Mouse (Mus musculus) embryonic facial prominence, embryonic 15.5 days (tissue): ENCODE data around the gene Tacc3. TPM values are rescaled to one million over a fixed set of nuclear protein-coding genes. Genes with fewer than 3 reads are reported as not detected.
A peak's percentile ranks its signal among the peaks of the same experiment; 100 is the strongest.

Experiments
- ATAC-seq: fragments of 200-750 bp; cut with Nextera tagmentation; 2 replicates; pipeline ENCODE4 v1.8.0; 2017; ENCODE audit warnings: low read depth, moderate TSS enrichment; ENCODE audit not compliant: insufficient number of reproducible peaks, low FRiP score, low TSS enrichment
- H3K27ac ChIP-seq: fragments of 300-500 bp; sonication (generic); replicated peaks from 2 replicates; pipeline ENCODE4 v1.5.1; 2015; ENCODE audit warnings: mild to moderate bottlenecking, inconsistent platforms
- H3K27me3 ChIP-seq: fragments of 300-500 bp; sonication (generic); 2 replicates; pipeline ENCODE4 v1.6.1; 2015; ENCODE audit warnings: inconsistent platforms
- H3K36me3 ChIP-seq: fragments of 300-500 bp; sonication (generic); 2 replicates; pipeline ENCODE4 v1.6.1; 2015; ENCODE audit warnings: mild to moderate bottlenecking, inconsistent platforms
- H3K4me1 ChIP-seq: fragments of 300-500 bp; sonication (generic); 2 replicates; pipeline ENCODE4 v1.6.1; 2015; ENCODE audit warnings: inconsistent platforms
- H3K4me2 ChIP-seq: fragments of 300-500 bp; sonication (generic); replicated peaks from 2 replicates; pipeline ENCODE4 v1.6.1; 2015; ENCODE audit warnings: mild to moderate bottlenecking, inconsistent platforms
- H3K4me3 ChIP-seq: fragments of 300-500 bp; sonication (generic); replicated peaks from 2 replicates; pipeline ENCODE4 v1.5.1; 2015; ENCODE audit warnings: mild to moderate bottlenecking, inconsistent platforms
- H3K9ac ChIP-seq: fragments of 300-500 bp; sonication (generic); 2 replicates; pipeline ENCODE4 v1.6.1; 2015; ENCODE audit warnings: inconsistent platforms
- H3K9me3 ChIP-seq: fragments of 300-500 bp; sonication (generic); replicated peaks from 2 replicates; pipeline ENCODE4 v1.6.1; 2016; ENCODE audit warnings: inconsistent platforms
- WGBS: fragments of 180-500 bp; shearing (Covaris S2); methylation state at CpG from one replicate; pipeline ENCODE4 v1.1.7; 2015; 5-methylcytosine and 5-hydroxymethylcytosine counted together
- polyA plus RNA-seq: library from polyadenylated mRNA; unstranded; fragments of >200 nt; fragmentation: Nextera tagmentation; extraction: Ambion mirVana; gene quantifications from 2 replicates; pipeline ENCODE4 v1.2.1, GENCODE M21; 2015

Tacc3 gene
- polyA plus RNA-seq, 1 experiment from 2014 or later = 146 TPM

DNA sequence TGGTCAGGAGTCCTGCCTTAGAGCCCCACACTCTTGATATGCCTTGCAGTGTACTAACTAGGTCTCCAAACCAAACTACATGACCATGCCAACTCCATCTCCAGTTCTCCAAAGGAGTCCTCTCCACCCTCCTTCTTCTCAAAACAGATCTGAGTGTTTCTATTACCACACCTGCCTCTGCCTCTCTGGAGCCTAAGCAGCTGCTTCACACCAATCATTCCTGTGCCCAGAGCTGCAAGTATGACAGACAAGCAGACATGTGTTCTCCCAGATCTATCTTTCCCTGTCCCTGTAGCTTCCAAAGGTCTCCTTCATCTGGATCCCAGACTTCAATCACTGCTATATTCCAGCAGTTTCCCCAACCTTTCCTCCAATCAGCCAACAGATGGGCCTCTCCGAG, 1.2 kb upstream of the Tacc3 start:
- H3K4me1 ChIP-seq = peaks cover 38% of the 10 kb centered on the region
- H3K4me3 ChIP-seq = peak overlapping the region; percentile 64
- H3K27ac ChIP-seq = peak overlapping the region; percentile 85
- WGBS = 35% methylated on average over 1 of the region's 1 CpGs
- ATAC-seq = no peak
- peaks cover 32% of the 10 kb centered on the region for H3K36me3 ChIP-seq
- no peaks in the 10 kb centered on the region for H3K27me3 ChIP-seq
- H3K4me2 ChIP-seq = peak overlapping the region; percentile 78
- H3K9me3 ChIP-seq = no peaks in the 10 kb centered on the region
- peak overlapping the region; percentile 66 for H3K9ac ChIP-seq

DNA sequence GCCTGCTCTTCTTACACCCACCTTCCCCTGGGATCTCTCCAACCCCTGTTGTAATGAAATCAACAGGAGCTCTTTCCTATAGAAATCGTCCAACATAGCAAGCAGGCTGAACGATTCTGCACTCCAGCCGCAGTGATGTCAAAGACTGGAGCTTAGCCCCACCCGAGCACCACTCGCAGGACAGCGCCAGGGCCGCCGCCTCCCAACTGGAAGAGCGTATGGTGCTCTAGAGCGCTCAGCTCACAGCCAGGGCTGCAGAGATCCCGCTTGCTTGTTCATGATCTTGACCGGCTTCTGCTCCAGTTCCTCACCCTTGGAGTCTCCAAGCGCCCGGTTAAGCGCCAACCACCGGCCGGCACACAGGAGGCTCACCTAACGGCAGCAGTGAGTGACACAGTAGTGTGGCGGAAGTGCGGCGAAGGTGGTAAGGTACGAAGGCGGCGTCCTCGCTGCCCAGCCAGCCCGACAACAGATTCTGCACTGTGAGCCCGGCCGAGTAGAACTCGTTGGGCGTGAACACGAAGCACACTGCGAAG, 609 bp upstream of the Tacc3 start:
- H3K4me1 ChIP-seq = peaks cover 38% of the 10 kb centered on the region
- peaks cover 34% of the 10 kb centered on the region for H3K36me3 ChIP-seq
- peak; percentile 0; the same call in 1 of the 2 replicates for ATAC-seq
- peak overlapping the region; percentile 78 for H3K4me2 ChIP-seq
- no peaks in the 10 kb centered on the region for H3K9me3 ChIP-seq
- no peaks in the 10 kb centered on the region for H3K27me3 ChIP-seq
- H3K27ac ChIP-seq = peak overlapping the region; percentile 85
- H3K4me3 ChIP-seq = peak overlapping the region; percentile 64
- peak overlapping the region; percentile 66 for H3K9ac ChIP-seq
- under 1% methylated on average over 32 of the region's 32 CpGs for WGBS

- Histone ChIP-seq H3K9me3 (no peaks in the 10 kb centered on the region), H3K9ac (peak overlapping the region; percentile 62), H3K36me3 (peaks cover 39% of the 10 kb centered on the region), H3K4me3 (peak overlapping the region; percentile 64), H3K4me2 (peak overlapping the region; percentile 78), H3K4me1 (peaks cover 35% of the 10 kb centered on the region), H3K27me3 (no peaks in the 10 kb centered on the region), H3K27ac (peak overlapping the region; percentile 72)
- WGBS = 0% methylated on average over 26 of the region's 26 CpGs
- no peak for ATAC-seq
Measured at GRCm38 (mm10) chr5:33658664-33659050, 729 bp downstream of the Tacc3 start.

DNA sequence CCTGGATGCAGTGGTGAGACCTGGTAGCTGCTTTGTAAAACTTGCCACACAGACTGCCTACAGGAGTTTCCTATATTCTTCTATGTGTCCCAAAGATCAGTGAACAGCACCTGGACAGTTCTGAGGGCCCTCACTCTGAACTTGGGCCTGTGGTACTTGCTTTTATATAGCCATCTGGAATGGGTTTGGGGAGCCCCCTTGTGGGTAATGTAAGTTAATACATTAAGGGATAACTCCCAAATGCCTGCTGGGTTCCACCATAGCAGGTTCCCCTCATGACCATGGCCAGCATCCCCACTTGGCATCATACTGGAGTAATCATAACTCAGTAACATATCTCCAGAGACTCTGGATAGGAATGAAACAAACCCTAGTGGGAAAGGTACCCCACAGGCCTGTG, 10.3 kb downstream of the Tacc3 start:
- H3K9me3 ChIP-seq = no peaks in the 10 kb centered on the region
- peaks cover 88% of the 10 kb centered on the region for H3K36me3 ChIP-seq
- H3K9ac ChIP-seq = no peak overlapping the region
- H3K4me2 ChIP-seq = no peak overlapping the region
- no peaks in the 10 kb centered on the region for H3K4me1 ChIP-seq
- no peak overlapping the region for H3K27ac ChIP-seq
- no peak for ATAC-seq
- no peak overlapping the region for H3K4me3 ChIP-seq
- no peaks in the 10 kb centered on the region for H3K27me3 ChIP-seq

- H3K4me2 ChIP-seq = no peak overlapping the region
- H3K36me3 ChIP-seq = peaks cover 61% of the 10 kb centered on the region
- H3K27ac ChIP-seq = no peak overlapping the region
- no peaks in the 10 kb centered on the region for H3K9me3 ChIP-seq
- no peak for ATAC-seq
- no peak overlapping the region for H3K9ac ChIP-seq
- no peak overlapping the region for H3K4me3 ChIP-seq
- 80% methylated on average over 5 of the region's 5 CpGs for WGBS
- no peaks in the 10 kb centered on the region for H3K27me3 ChIP-seq
- no peaks in the 10 kb centered on the region for H3K4me1 ChIP-seq
Measured at GRCm38 (mm10) chr5:33671659-33672058, 13.7 kb downstream of the Tacc3 start.

- no peaks in the 10 kb centered on the region for H3K27me3 ChIP-seq
- no peak overlapping the region for H3K9ac ChIP-seq
- H3K4me2 ChIP-seq = no peak overlapping the region
- H3K4me1 ChIP-seq = no peaks in the 10 kb centered on the region
- H3K27ac ChIP-seq = no peak overlapping the region
- peak; percentile 44; the same call in 1 of the 2 replicates for ATAC-seq
- no peak overlapping the region for H3K4me3 ChIP-seq
- H3K9me3 ChIP-seq = no peaks in the 10 kb centered on the region
- peaks cover 33% of the 10 kb centered on the region for H3K36me3 ChIP-seq
- 50% methylated on average over 3 of the region's 3 CpGs for WGBS
Measured at GRCm38 (mm10) chr5:33674439-33674838, 16.5 kb downstream of the Tacc3 start.

DNA sequence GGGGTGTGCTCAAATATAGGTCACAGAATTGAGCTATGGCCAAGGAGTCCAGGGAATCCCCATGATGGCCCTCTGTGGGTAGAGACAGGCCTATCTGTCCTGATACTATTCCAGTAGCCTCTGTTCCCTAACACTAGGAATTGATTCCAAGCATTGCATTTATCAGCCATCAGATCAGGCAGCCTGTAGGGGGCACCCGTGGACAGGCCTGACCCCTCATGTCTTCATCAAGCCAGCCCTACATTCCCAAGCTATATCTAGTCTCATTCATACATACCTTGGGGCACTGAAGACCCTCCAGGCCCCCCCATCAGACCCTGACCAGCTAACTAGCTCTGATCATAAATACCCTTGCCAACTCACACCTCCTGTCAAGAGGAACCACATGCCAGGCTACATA, 18.0 kb downstream of the Tacc3 start:
- Histone ChIP-seq H3K9ac (no peak overlapping the region), H3K9me3 (no peaks in the 10 kb centered on the region), H3K4me2 (no peak overlapping the region), H3K27ac (no peak overlapping the region), H3K4me3 (no peak overlapping the region), H3K36me3 (peaks cover 19% of the 10 kb centered on the region), H3K4me1 (no peaks in the 10 kb centered on the region), H3K27me3 (no peaks in the 10 kb centered on the region)
- WGBS = 5% methylated on average over 1 of the region's 1 CpGs
- no peak for ATAC-seq

- no peak overlapping the region for H3K27ac ChIP-seq
- no peak overlapping the region for H3K9ac ChIP-seq
- H3K36me3 ChIP-seq = no peaks in the 10 kb centered on the region
- no peak for ATAC-seq
- H3K9me3 ChIP-seq = no peaks in the 10 kb centered on the region
- H3K4me2 ChIP-seq = no peak overlapping the region
- 69% methylated on average over 5 of the region's 5 CpGs for WGBS
- peaks cover 4% of the 10 kb centered on the region for H3K4me1 ChIP-seq
- no peak overlapping the region for H3K4me3 ChIP-seq
- no peaks in the 10 kb centered on the region for H3K27me3 ChIP-seq
Measured at GRCm38 (mm10) chr5:33678244-33678643, 20.3 kb downstream of the Tacc3 start.

GRCm38 (mm10) chr5:33681044-33681443, 23.1 kb downstream of the Tacc3 start:
- 36% methylated on average over 3 of the region's 3 CpGs for WGBS
- Histone ChIP-seq H3K36me3 (no peaks in the 10 kb centered on the region), H3K27ac (peak overlapping the region; percentile 34; the same call in 1 of the 2 replicates), H3K27me3 (no peaks in the 10 kb centered on the region), H3K4me2 (no peak overlapping the region), H3K9ac (no peak overlapping the region), H3K9me3 (no peaks in the 10 kb centered on the region), H3K4me3 (no peak overlapping the region), H3K4me1 (peaks cover 16% of the 10 kb centered on the region)
- no peak for ATAC-seq

DNA sequence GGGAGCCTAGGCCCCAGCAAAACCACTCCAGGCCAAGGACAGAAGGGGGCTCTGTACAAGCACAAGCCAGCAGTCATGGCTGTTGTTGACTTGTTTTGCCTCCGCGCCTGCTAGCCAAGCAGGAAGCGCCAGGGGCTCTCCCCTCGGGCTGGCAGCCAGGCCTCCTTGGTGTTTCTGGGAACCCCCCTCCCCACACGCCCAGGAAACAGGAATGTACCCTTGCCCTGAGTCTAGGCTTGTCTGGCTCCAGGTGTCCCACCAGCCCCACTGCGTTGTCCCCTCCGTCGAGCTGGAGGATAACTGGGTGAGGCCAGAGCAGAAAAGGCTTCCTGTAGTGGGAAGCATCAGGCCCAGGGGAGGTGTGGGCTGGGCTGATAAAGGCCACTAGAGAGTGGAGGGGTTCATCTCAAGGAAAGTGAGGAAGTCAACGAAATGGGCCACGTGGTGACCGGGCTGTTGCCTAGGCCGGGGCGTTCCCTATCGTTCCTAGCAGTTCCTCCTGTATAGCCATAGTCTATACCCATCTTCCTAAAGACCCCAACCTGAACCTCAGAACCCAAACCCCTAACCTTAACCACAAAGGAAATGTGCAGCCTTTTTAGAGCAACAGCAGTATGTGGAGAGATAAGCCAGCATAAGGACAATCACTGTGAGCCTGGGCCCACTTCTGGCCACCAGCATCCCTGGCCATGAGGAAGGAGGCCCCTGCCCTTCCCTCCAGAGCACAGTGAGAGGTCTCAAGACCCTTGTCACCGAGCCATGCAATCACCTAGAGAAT, 23.9 kb downstream of the Tacc3 start:
- H3K4me2 ChIP-seq = no peak overlapping the region
- no peak overlapping the region for H3K4me3 ChIP-seq
- no peaks in the 10 kb centered on the region for H3K36me3 ChIP-seq
- ATAC-seq = no peak
- H3K9me3 ChIP-seq = no peaks in the 10 kb centered on the region
- H3K27me3 ChIP-seq = no peaks in the 10 kb centered on the region
- WGBS = 70% methylated on average over 15 of the region's 15 CpGs
- H3K27ac ChIP-seq = peak overlapping the region; percentile 34
- peaks cover 16% of the 10 kb centered on the region for H3K4me1 ChIP-seq
- no peak overlapping the region for H3K9ac ChIP-seq

GRCm38 (mm10) chr5:33682963-33683362, 25.0 kb downstream of the Tacc3 start:
- Histone ChIP-seq H3K4me2 (no peak overlapping the region), H3K4me3 (no peak overlapping the region), H3K9ac (no peak overlapping the region), H3K27me3 (no peaks in the 10 kb centered on the region), H3K4me1 (peaks cover 17% of the 10 kb centered on the region), H3K9me3 (no peaks in the 10 kb centered on the region), H3K36me3 (no peaks in the 10 kb centered on the region), H3K27ac (no peak overlapping the region)
- 83% methylated on average over 4 of the region's 4 CpGs for WGBS
- no peak for ATAC-seq
